Mouse (Mus musculus) ovary, postnatal 14 days (tissue): ENCODE data around the gene Tmco5.
"Not testable (repeated sequence)": the region's sequence is repeated elsewhere in the genome, so short reads cannot be mapped to it uniquely, and the experiment has no call there.

Experiments
- DNase-seq: peaks from one replicate; pipeline ENCODE4 v3.0.0; 2022; ENCODE audit warnings: low spot score

The Tmco5 gene

DNA sequence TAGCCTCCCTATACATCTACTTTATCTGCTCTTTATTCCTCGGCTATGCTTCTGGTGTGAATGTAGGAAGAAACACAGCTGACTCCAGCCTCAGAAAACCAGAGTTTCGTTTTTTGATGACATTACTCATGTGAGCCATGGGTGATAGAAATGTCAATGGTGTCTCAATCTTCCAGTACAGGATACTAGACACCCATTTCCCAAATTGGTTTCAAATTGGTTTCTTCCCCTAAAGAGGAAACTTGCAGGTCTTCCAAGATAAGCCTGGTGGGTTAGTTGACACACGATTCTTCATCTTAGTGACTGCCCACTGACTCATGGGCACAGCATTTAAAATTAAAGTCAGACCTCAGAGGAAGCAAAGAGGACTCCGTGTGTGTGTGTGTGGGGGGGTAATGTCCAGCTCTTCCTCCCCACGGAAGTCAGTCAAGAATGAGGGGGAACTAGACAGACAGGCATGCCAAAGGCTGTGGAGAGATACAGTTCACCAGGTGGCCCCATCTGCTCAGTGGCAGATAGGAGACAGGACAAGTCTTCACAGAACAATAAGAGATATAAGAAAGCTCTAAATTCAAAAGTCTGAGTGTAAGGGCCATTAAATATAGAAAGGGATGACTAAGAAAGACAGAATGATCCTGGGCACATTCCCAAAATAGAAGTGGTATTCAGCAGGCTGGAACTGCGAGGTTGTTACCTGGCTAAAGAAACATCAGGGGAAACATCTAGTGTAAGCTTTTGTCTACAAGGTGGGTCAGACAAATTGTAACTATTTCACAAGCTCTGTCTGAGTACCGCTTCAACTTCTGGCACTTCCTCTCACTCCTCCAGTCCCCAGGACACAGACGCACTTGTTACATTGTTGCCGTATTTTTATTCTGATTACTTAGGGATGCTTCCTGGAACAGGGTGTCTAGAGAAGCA is 44.3 kb downstream of the Tmco5 start:
- no peak for DNase-seq

DNA sequence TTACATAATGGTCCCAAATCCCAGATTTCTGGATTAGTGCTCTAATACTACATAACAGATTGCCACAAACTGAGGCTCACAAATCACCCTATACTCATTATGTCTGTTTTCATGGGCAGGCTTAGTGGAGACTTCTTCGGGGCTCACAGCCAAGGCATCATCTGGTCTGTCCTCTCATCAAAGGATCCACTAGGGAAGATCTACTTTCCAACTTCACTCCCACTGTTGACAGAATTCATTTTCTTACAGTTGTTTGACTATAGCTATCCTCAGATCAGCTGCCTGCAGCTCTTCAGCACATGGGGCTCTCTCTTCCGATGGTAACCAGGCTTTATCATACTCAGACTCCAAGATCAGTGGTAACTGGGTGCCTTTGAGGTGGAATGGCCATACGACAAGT is 45.2 kb downstream of the Tmco5 start:
- no peak for DNase-seq

DNA sequence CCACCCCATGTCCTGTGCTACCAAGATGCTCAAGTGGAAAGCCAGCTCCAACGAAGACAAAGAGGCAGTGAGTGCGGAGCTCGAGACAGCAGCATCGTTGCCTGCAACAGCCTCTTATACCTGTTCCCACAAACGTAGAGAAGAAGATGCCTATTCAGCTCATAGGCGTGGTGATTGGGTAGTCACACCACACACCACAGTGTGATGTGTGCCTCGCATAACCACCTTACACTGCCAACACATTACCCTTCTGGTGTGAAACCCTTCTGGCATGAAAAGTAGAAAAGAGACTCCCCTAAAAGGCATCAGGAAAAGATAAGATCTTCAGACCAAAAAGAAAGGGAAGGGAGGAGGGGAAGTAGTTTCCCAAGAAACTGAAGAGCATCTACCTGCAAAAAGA is 45.8 kb downstream of the Tmco5 start:
- no peak for DNase-seq

DNA sequence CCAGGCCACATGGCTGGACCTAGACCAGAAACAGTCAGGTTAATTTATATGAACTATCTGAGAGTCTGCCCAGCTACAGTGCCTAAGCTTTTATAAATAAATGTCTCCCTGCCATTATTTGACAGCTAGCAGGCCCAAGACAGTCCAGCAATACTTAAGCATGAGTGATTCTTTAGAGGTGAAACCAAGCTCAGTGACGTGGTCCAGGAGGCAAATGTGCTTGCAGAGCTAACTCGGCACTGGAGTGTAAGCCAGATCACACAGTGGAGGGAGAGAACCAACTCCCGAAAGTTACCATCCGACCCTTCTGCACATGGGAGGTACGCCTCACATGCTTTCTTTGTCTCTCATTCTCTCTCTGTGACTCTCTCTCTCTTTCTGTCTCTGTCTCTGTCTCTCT is 46.7 kb downstream of the Tmco5 start:
- no peak for DNase-seq

DNA sequence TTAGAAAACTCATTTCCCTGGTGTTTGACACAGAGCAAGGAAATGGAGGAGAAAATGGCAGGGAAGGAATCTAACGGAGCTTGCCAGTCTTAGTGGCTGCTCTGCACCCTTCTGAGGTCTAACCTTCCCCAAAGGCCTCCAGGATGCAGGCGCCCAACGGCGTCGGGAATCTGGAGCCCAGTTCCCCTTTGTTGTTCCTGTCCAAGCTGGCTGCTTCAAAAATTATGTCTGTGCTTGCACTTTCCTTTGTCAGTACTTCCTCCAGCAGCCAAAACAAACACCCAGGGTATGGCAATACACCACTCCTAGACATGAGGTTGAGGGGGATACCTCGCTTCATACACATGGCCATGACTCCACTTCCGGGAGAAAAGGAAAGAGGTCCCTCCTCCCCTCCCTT is 53.7 kb downstream of the Tmco5 start:
- DNase-seq = no peak

DNA sequence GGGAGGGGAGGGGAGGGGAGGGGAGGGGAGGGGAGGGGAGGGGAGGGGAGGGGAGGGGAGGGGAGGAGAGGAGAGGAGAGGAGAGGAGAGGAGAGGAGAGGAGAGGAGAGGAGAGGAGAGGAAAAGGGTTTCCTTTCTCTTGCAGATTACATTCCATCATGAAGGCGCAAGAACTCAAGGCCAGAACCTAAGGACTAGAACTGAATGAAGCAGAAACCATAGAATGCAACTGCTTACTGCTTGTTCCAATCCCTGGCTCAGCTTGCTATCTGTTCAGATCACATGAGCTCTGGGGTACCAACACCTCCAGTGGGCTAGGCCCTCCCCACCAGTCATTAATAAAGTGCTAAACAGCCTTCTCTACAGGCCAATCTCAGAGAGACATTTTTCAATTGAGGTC is 55.7 kb downstream of the Tmco5 start:
- not testable (repeated sequence) for DNase-seq

DNA sequence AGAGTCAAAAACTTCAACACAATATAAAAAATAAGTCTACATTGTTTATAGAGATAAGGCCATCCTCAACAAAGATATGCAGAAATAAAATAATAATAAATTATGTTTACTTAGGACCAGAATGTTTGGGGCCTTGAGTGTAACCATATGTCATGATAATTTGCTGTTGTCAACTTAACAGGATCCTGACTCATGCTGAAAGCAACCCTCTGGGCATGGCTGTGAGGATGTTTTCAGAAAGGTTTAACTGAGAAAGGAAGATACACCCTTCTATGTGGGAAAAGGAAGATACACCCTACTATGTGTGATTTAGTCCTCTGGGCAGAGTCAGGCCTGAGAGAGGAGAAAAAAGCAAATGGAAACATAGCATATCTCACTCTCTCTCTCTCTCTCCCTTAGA is 56.3 kb downstream of the Tmco5 start:
- no peak for DNase-seq

DNA sequence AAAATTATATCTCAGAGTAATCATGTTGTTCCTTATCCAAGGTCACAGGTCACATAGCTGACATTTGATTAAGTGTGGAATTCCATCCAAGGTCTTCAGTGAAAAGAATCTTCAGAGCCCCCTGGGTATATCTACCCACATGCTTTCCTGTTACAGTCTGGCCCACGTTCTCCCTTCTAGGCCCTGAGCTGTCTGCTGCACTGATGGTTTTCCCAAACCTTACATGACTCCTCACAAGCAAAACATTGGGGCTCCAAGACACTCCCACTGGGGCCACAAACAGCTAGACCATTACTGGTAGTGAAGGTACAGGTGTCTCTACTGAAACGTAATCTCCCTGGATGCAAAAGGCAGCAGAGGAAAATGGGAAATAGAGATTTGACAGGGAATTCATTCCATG is 57.9 kb downstream of the Tmco5 start:
- DNase-seq = no peak

DNA sequence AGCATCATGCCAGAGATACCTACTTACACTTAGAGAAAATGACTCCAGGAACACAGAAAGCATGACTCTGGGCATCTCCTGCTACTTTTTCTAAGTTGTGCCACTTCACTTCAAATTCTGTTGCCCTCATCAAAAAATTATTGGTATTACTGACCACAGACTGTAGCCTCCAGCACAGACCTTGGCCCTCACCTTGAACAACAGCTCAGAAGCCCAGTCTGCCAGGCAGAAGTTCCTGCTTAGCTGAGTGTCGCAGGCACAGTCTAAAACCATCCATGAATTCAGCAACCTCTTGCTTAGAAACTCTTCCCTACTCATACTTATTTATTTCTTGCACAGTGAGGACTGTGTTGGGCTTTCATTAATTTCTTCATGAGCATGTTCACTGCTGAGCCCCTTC is 58.7 kb downstream of the Tmco5 start:
- DNase-seq = no peak

DNA sequence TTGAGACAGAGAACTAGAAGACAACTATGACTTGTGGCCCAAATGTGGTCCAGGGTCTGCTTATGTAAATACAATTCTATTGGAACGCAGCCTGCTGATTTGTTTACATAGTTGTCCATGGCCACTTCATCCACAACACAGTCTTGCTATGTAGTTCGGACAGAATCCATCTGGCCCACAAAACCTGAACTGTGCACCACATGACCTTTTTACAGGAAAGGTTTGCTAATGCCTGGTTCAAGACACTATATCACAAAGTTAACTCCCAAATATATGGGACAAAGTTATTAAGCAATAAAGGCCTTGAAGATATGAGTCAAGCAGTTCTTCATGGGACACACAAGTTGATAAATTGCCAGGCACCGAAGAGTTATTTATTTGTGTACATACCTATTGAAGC is 63.3 kb downstream of the Tmco5 start:
- no peak for DNase-seq
